Mouse (Mus musculus): ENCODE measurements around the gene Sdk1. TPM values are rescaled to one million over a fixed set of nuclear protein-coding genes. Genes with fewer than 3 reads are reported as not detected.
"Not testable (repeated sequence)": the region's sequence is repeated elsewhere in the genome, so short reads cannot be mapped to it uniquely, and the experiment has no call there.

The Sdk1 gene
- polyA plus RNA-seq, 1 experiment from 2014 or later: 4.0 TPM

- H3K27me3 ChIP-seq (ENCODE audit: insufficient read depth, low read length); H3K4me2 ChIP-seq (replicated peaks; ENCODE audit: low read depth, low read length); H3K27ac ChIP-seq (ENCODE audit: low read length); H3K4me1 ChIP-seq (ENCODE audit: insufficient read depth, low read length); H3K9me3 ChIP-seq (ENCODE audit: low read length); ATAC-seq (ENCODE audit: low FRiP score, low TSS enrichment); H3K4me3 ChIP-seq (ENCODE audit: low read length); H3K36me3 ChIP-seq (ENCODE audit: insufficient read depth, low read length); H3K9ac ChIP-seq (replicated peaks; ENCODE audit: low read length): not testable (repeated sequence)
- WGBS: 57% methylated on average over 3 of the region's 3 CpGs
These were observed 395.8 kb downstream of the Sdk1 start for GRCm38 (mm10) chr5:141637054-141637453.

GRCm38 (mm10) chr5:141645671-141646070 is 404.4 kb downstream of the Sdk1 start:
- Histone ChIP-seq H3K4me3 (ENCODE audit: low read length) (no peak overlapping the region), H3K27me3 (ENCODE audit: insufficient read depth, low read length) (no peaks in the 10 kb centered on the region), H3K27ac (ENCODE audit: low read length) (no peak overlapping the region), H3K36me3 (ENCODE audit: insufficient read depth, low read length) (no peaks in the 10 kb centered on the region), H3K4me1 (ENCODE audit: insufficient read depth, low read length) (no peaks in the 10 kb centered on the region), H3K9me3 (ENCODE audit: low read length) (no peaks in the 10 kb centered on the region), H3K4me2 (replicated peaks; ENCODE audit: low read depth, low read length) (no peak overlapping the region), H3K9ac (replicated peaks; ENCODE audit: low read length) (no peak overlapping the region)
- no peak for ATAC-seq (ENCODE audit: low FRiP score, low TSS enrichment)
- 89% methylated on average over 5 of the region's 5 CpGs for WGBS

GRCm38 (mm10) chr5:141646621-141647020 is 405.3 kb downstream of the Sdk1 start:
- H3K36me3 ChIP-seq (ENCODE audit: insufficient read depth, low read length): no peaks in the 10 kb centered on the region

GRCm38 (mm10) chr5:141649831-141650375 is 408.6 kb downstream of the Sdk1 start:
- Histone ChIP-seq H3K27me3 (ENCODE audit: insufficient read depth, low read length) (no peaks in the 10 kb centered on the region), H3K36me3 (ENCODE audit: insufficient read depth, low read length) (no peaks in the 10 kb centered on the region), H3K4me1 (ENCODE audit: insufficient read depth, low read length) (no peaks in the 10 kb centered on the region), H3K9me3 (ENCODE audit: low read length) (no peaks in the 10 kb centered on the region), H3K27ac (ENCODE audit: low read length) (no peak overlapping the region), H3K4me2 (replicated peaks; ENCODE audit: low read depth, low read length) (no peak overlapping the region), H3K4me3 (ENCODE audit: low read length) (no peak overlapping the region), H3K9ac (replicated peaks; ENCODE audit: low read length) (no peak overlapping the region)
- no peak for ATAC-seq (ENCODE audit: low FRiP score, low TSS enrichment)
- 51% methylated on average over 6 of the region's 6 CpGs for WGBS

More at GRCm38 (mm10) chr5:141646621-141647020, 405.3 kb downstream of the Sdk1 start:
- no peak overlapping the region for H3K4me3 ChIP-seq (ENCODE audit: low read length)
- ATAC-seq (ENCODE audit: low FRiP score, low TSS enrichment): no peak
- no peak overlapping the region for H3K9ac ChIP-seq (replicated peaks; ENCODE audit: low read length)
- H3K27ac ChIP-seq (ENCODE audit: low read length): no peak overlapping the region
- 69% methylated on average over 2 of the region's 2 CpGs for WGBS
- no peak overlapping the region for H3K4me2 ChIP-seq (replicated peaks; ENCODE audit: low read depth, low read length)
- no peaks in the 10 kb centered on the region for H3K9me3 ChIP-seq (ENCODE audit: low read length)
- H3K27me3 ChIP-seq (ENCODE audit: insufficient read depth, low read length): no peaks in the 10 kb centered on the region
- no peaks in the 10 kb centered on the region for H3K4me1 ChIP-seq (ENCODE audit: insufficient read depth, low read length)

- Histone ChIP-seq H3K9me3 (ENCODE audit: low read length) (no peaks in the 10 kb centered on the region), H3K9ac (replicated peaks; ENCODE audit: low read length) (no peak overlapping the region), H3K27ac (ENCODE audit: low read length) (no peak overlapping the region), H3K4me2 (replicated peaks; ENCODE audit: low read depth, low read length) (no peak overlapping the region), H3K36me3 (ENCODE audit: insufficient read depth, low read length) (no peaks in the 10 kb centered on the region), H3K4me1 (ENCODE audit: insufficient read depth, low read length) (no peaks in the 10 kb centered on the region), H3K4me3 (ENCODE audit: low read length) (no peak overlapping the region), H3K27me3 (ENCODE audit: insufficient read depth, low read length) (no peaks in the 10 kb centered on the region)
- 84% methylated on average over 4 of the region's 4 CpGs for WGBS
- ATAC-seq (ENCODE audit: low FRiP score, low TSS enrichment): no peak
These were observed 410.5 kb downstream of the Sdk1 start for GRCm38 (mm10) chr5:141651690-141652377.

- no peak overlapping the region for H3K9ac ChIP-seq (replicated peaks; ENCODE audit: low read length)
- no peak overlapping the region for H3K4me3 ChIP-seq (ENCODE audit: low read length)
- no peaks in the 10 kb centered on the region for H3K27me3 ChIP-seq (ENCODE audit: insufficient read depth, low read length)
- no peaks in the 10 kb centered on the region for H3K36me3 ChIP-seq (ENCODE audit: insufficient read depth, low read length)
- H3K27ac ChIP-seq (ENCODE audit: low read length): no peak overlapping the region
- H3K4me1 ChIP-seq (ENCODE audit: insufficient read depth, low read length): no peaks in the 10 kb centered on the region
- no peak overlapping the region for H3K4me2 ChIP-seq (replicated peaks; ENCODE audit: low read depth, low read length)
- H3K9me3 ChIP-seq (ENCODE audit: low read length): no peaks in the 10 kb centered on the region; the same call in 1 of the 2 replicates
- no peak for ATAC-seq (ENCODE audit: low FRiP score, low TSS enrichment)
- WGBS: 59% methylated on average over 1 of the region's 1 CpGs
These were observed 435.1 kb downstream of the Sdk1 start for GRCm38 (mm10) chr5:141676371-141676770.

- ATAC-seq (ENCODE audit: low FRiP score, low TSS enrichment): no peak
- Histone ChIP-seq H3K27ac (ENCODE audit: low read length) (no peak overlapping the region), H3K4me2 (replicated peaks; ENCODE audit: low read depth, low read length) (no peak overlapping the region), H3K36me3 (ENCODE audit: insufficient read depth, low read length) (no peaks in the 10 kb centered on the region), H3K27me3 (ENCODE audit: insufficient read depth, low read length) (no peaks in the 10 kb centered on the region), H3K4me3 (ENCODE audit: low read length) (no peak overlapping the region), H3K9me3 (ENCODE audit: low read length) (no peaks in the 10 kb centered on the region; the same call in 1 of the 2 replicates), H3K9ac (replicated peaks; ENCODE audit: low read length) (no peak overlapping the region), H3K4me1 (ENCODE audit: insufficient read depth, low read length) (no peaks in the 10 kb centered on the region)
- WGBS: 92% methylated on average over 1 of the region's 1 CpGs
These were observed 435.7 kb downstream of the Sdk1 start for GRCm38 (mm10) chr5:141677034-141677433.

- ATAC-seq (ENCODE audit: low FRiP score, low TSS enrichment): no peak
- no peaks in the 10 kb centered on the region for H3K27me3 ChIP-seq (ENCODE audit: insufficient read depth, low read length)
- H3K9me3 ChIP-seq (ENCODE audit: low read length): no peaks in the 10 kb centered on the region; the same call in 1 of the 2 replicates
- WGBS: 86% methylated on average over 8 of the region's 8 CpGs
- H3K4me2 ChIP-seq (replicated peaks; ENCODE audit: low read depth, low read length): no peak overlapping the region
- H3K4me1 ChIP-seq (ENCODE audit: insufficient read depth, low read length): no peaks in the 10 kb centered on the region
- no peak overlapping the region for H3K27ac ChIP-seq (ENCODE audit: low read length)
- H3K36me3 ChIP-seq (ENCODE audit: insufficient read depth, low read length): no peaks in the 10 kb centered on the region
- H3K9ac ChIP-seq (replicated peaks; ENCODE audit: low read length): no peak overlapping the region
- no peak overlapping the region for H3K4me3 ChIP-seq (ENCODE audit: low read length)
These were observed 436.6 kb downstream of the Sdk1 start for GRCm38 (mm10) chr5:141677841-141678240.

- H3K27me3 ChIP-seq (ENCODE audit: insufficient read depth, low read length): no peaks in the 10 kb centered on the region
- no peaks in the 10 kb centered on the region for H3K36me3 ChIP-seq (ENCODE audit: insufficient read depth, low read length)
- WGBS: 44% methylated on average over 7 of the region's 7 CpGs
- no peak overlapping the region for H3K4me3 ChIP-seq (ENCODE audit: low read length)
- H3K4me1 ChIP-seq (ENCODE audit: insufficient read depth, low read length): peaks cover 5% of the 10 kb centered on the region
- H3K9me3 ChIP-seq (ENCODE audit: low read length): no peaks in the 10 kb centered on the region
- H3K9ac ChIP-seq (replicated peaks; ENCODE audit: low read length): no peak overlapping the region
- H3K27ac ChIP-seq (ENCODE audit: low read length): no peak overlapping the region
- ATAC-seq (ENCODE audit: low FRiP score, low TSS enrichment): no peak
- H3K4me2 ChIP-seq (replicated peaks; ENCODE audit: low read depth, low read length): no peak overlapping the region
These were observed 445.7 kb downstream of the Sdk1 start for GRCm38 (mm10) chr5:141686876-141687420.

- Histone ChIP-seq H3K4me2 (replicated peaks; ENCODE audit: low read depth, low read length) (no peak overlapping the region), H3K9ac (replicated peaks; ENCODE audit: low read length) (no peak overlapping the region), H3K9me3 (ENCODE audit: low read length) (no peaks in the 10 kb centered on the region), H3K4me3 (ENCODE audit: low read length) (no peak overlapping the region), H3K36me3 (ENCODE audit: insufficient read depth, low read length) (no peaks in the 10 kb centered on the region), H3K27ac (ENCODE audit: low read length) (no peak overlapping the region), H3K4me1 (ENCODE audit: insufficient read depth, low read length) (peaks cover 5% of the 10 kb centered on the region), H3K27me3 (ENCODE audit: insufficient read depth, low read length) (no peaks in the 10 kb centered on the region)
- ATAC-seq (ENCODE audit: low FRiP score, low TSS enrichment): no peak
- WGBS: 89% methylated on average over 12 of the region's 12 CpGs
These were observed 448.3 kb downstream of the Sdk1 start for GRCm38 (mm10) chr5:141689442-141690105.

Data from kidney, embryonic 16.5 days (tissue).